Mouse (Mus musculus) MEL (cell line): ENCODE measurements around the gene Lpin3.

Experiments
- CTCF ChIP-seq, 3 experiments: IDR thresholded peaks in 2 of 3; conservative IDR thresholded peaks in 1 of 3; 2 replicates each; pipeline ENCODE4 v1.5.1; 2011 to 2012; ENCODE audit warnings: low read length in 3 of 3, low read depth in 2 of 3, mild to moderate bottlenecking in 2 of 3, improper control_type of control experiment in 1 of 3, inconsistent platforms in 1 of 3, mixed read lengths in 1 of 3, moderate library complexity in 1 of 3; ENCODE audit not compliant: control insufficient read depth in 1 of 3, insufficient read depth in 1 of 3, poor library complexity in 1 of 3, severe bottlenecking in 1 of 3
- EP300 ChIP-seq, 2 experiments: IDR thresholded peaks; 2 replicates each; pipeline ENCODE4 v1.6.1; 2011; ENCODE audit warnings: improper control_type of control experiment in 2 of 2, low read length in 2 of 2, low read depth in 1 of 2, mild to moderate bottlenecking in 1 of 2
- HCFC1 ChIP-seq: IDR thresholded peaks from 2 replicates; pipeline ENCODE4 v1.6.1; 2012; ENCODE audit warnings: low read depth, mild to moderate bottlenecking, inconsistent platforms, low read length, improper control_type of control experiment, moderate library complexity
- MAX ChIP-seq: IDR thresholded peaks from 2 replicates; pipeline ENCODE4 v1.6.1; 2011; ENCODE audit warnings: low read length, improper control_type of control experiment
- POLR2A ChIP-seq, 2 experiments: IDR thresholded peaks; 2 replicates each; pipeline ENCODE4 v1.6.1; 2011 to 2012; ENCODE audit warnings: low read length in 2 of 2, mild to moderate bottlenecking in 2 of 2, control low read depth in 1 of 2, improper control_type of control experiment in 1 of 2, low read depth in 1 of 2, moderate library complexity in 1 of 2; ENCODE audit not compliant: control insufficient read depth in 1 of 2, insufficient read depth in 1 of 2, poor library complexity in 1 of 2
- POLR2AphosphoS2 ChIP-seq: IDR thresholded peaks from 2 replicates; pipeline ENCODE4 v1.6.1; 2011; ENCODE audit warnings: low read length, improper control_type of control experiment
- USF2 ChIP-seq, 2 experiments: IDR thresholded peaks; 2 replicates each; pipeline ENCODE4 v1.6.1; 2011 to 2012; ENCODE audit warnings: improper control_type of control experiment in 2 of 2, low read length in 2 of 2, borderline replicate concordance in 1 of 2, inconsistent platforms in 1 of 2, low read depth in 1 of 2, mild to moderate bottlenecking in 1 of 2; ENCODE audit not compliant: insufficient read depth in 1 of 2
- ZKSCAN1 ChIP-seq: IDR thresholded peaks from 2 replicates; pipeline ENCODE4 v1.6.1; 2012; ENCODE audit warnings: low read depth, mild to moderate bottlenecking, inconsistent platforms, low read length, improper control_type of control experiment, moderate library complexity

DNA sequence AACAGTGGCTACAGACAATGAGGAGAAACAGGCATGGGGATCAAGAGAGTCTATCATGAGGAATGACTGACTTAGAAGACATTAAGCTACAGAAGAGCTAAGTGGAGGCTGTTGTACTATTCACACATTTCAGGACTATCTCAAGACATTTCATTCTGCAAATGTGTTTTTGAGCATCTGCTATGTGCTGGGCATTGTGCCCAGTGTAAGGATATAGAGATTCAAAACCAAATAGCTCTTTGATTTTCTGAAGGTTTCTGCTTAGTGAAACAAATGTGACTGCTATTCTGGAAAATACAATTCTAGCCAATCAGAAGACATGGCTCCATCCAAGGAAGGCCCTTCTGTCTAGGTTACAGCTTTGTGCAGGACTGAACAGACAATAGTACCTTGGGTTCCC lies 25.8 kb upstream of the Lpin3 start:
- TF ChIP-seq CTCF (IDR thresholded peaks at IDR 0.05 in 2 of 3, conservative IDR thresholded peaks at IDR 0.05 in 1 of 3; ENCODE audit: control insufficient read depth in 1 of 3, insufficient read depth in 1 of 3, low read depth in 2 of 3, low read length in 3 of 3, poor library complexity in 1 of 3, severe bottlenecking in 1 of 3) (no peak), EP300 (IDR thresholded peaks at IDR 0.05; ENCODE audit: low read depth in 1 of 2, low read length in 2 of 2) (no peak), HCFC1 (no peak), POLR2A (IDR thresholded peaks at IDR 0.05; ENCODE audit: control insufficient read depth in 1 of 2, insufficient read depth in 1 of 2, low read depth in 1 of 2, low read length in 2 of 2, poor library complexity in 1 of 2) (no peak), MAX (no peak), ZKSCAN1 (no peak), POLR2AphosphoS2 (no peak), USF2 (IDR thresholded peaks at IDR 0.05; ENCODE audit: borderline replicate concordance in 1 of 2, insufficient read depth in 1 of 2, low read depth in 1 of 2, low read length in 2 of 2) (no peak)
